Mouse (Mus musculus): Measurements from ENCODE around the gene Ppp1r14b. TPM values are rescaled to one million over a fixed set of nuclear protein-coding genes. Genes with fewer than 3 reads are reported as not detected.

Ppp1r14b gene
- polyA plus RNA-seq, 2 experiments from 2014 or later = 14.2 to 26.1 TPM

DNA sequence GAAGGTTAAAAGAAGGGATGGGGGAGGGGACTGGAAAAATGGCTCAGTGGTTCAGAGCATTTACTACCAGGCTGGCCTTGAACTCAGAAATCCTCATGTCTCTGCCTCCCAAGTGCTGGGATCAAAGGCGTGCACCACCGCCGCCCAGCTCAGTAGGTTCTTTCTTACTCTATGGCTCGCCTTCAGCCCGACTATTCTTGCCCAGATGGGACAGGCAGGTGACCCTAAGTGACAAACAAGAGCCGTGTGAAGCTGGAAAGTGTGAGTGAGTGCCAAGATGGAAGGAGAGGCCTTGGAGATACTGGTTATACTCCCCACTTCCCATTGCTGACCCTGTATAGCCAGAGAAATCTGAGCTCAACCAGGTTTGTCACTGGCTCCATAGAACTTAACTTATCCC is 31.1 kb upstream of the Ppp1r14b start:
- no peak for ATAC-seq

DNA sequence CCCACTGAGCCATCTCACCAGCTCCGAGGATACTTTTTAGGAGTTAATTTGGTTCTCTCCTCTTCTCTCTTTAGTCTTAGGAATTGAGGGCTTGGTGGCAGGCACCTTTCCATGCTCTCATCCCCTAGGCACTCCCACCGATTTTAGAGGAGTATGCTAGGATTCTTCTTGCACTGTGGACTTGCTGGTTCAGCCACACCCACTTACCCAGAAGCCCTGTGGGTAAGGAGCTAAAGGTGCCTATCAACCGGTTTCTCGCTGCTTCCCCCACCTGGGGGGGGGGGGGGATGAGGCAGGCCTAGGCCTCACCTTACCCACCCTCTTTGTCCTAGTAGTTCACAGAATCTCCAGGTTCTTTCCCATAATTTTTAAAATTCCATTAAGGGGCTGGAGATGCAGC is 27.0 kb upstream of the Ppp1r14b start:
- ATAC-seq = no peak

- no peak for ATAC-seq
Measured at GRCm38 (mm10) chr19:6948186-6948585, 26.6 kb upstream of the Ppp1r14b start.

- no peak for ATAC-seq
Measured at GRCm38 (mm10) chr19:6949532-6949931, 25.2 kb upstream of the Ppp1r14b start.

DNA sequence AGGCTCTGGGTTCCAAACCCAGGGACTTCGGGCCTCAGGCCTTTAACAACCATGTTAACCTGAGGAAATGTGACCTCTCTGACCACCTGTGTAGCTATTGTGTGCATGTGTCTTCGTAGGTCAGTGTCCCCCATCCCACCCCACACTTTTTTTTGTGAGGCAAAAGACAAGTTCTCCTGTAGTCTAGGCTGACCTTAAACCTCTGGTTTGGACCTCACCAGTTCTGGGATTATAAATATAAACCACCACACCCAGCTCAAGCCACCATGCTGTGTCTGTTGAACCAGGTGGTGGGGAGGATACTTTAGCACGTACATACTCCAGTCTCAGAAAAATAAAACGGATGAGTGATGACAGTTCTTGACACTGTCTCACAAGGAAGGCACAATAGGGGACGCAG is 24.8 kb upstream of the Ppp1r14b start:
- ATAC-seq = no peak

- ATAC-seq = peak; percentile 21
Measured at GRCm38 (mm10) chr19:6950613-6951153, 24.1 kb upstream of the Ppp1r14b start.

- peak; percentile 46 for ATAC-seq
Measured at GRCm38 (mm10) chr19:6951381-6951968, 23.3 kb upstream of the Ppp1r14b start.

DNA sequence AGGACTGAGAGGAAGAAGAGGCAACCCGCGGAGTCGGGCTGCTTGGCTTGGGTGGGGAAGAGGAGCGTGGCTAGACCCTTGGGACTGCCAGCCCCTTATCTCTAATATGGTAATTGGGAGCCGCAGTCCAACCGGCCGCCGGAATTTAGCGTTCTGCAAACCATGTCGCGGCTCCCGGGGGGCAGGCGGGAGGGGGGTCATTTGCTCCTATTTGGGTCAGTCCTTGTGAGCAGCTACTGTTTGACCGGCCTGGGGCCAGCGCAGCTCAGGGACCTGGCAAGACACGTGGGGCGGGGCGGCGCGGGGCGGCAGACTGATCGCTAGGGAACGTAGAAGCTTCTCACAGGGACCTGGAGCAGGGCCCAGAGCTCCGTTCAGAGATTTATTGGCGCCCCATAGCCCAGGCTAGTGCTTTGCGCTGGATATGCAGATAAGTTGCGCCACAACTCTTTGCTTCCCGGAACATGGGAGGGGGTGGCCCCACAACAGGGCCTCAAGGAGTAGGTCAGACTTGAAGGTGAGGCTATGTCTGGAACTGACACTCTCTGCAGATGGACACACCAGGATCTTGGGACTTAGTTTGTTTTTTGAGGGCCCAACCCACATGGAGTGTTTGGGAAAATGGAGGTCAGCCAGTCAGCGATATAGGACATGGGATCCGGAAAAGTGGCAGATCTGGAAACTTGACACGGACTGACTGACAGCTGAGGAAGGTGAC is 22.6 kb upstream of the Ppp1r14b start:
- no peak for ATAC-seq

DNA sequence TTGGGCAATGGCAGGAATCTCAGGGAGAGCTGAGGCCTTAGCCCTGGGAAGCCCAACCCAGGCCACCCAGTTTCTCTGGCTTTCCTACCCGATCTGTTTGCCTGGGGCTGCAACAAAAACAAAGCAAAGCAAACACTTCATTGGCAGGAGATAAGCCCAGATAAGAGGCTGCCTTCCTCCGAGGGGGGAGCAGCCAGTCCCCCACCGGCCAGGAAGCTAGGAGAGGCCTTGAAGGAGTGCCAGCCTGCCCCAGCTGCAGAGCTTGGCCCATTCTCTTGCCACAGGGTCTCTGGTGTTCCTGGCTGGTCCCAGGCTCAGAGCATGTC is 22.1 kb upstream of the Ppp1r14b start:
- ATAC-seq = peak; percentile 26

DNA sequence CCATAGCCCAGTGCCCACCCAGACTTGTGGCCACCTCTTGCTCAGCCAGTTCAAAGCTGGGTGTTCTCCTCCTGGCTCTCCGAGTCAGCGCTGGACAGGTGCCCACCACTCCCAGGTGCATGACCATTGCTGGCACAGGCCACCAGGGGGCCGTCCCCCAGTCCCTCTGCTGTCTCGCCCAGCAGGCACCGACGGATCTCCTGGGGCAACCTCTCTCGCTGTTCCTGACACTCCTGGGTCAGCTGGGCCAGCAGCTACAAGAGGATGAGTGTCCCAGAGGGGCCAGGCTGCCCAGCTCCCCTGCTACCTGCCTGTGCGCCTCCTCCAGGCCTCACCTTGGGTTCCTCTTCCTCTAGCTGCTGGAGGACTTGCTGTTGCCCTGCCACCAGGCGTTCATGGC is 20.7 kb upstream of the Ppp1r14b start:
- ATAC-seq = no peak

GRCm38 (mm10) chr19:6955424-6955823 is 19.3 kb upstream of the Ppp1r14b start:
- ATAC-seq = no peak

DNA sequence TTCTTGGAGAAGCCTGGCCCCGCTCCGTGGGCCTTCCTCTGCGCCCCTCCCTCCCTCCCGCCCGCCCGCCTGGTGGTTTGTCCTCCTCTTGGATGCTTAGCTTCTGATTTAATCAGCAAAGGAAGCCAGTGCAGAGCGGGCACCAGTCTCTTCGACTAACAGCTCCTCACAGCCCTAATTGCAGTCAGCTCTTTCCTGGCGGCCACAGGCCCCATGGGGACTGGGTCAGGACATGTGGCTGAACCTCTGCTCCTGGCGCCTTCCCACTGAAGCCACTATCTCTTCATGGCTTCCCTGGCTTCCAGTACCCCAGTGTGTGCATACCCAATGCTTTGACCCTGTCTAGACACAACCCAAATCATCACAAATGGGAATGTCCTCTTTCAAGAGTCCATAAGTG is 18.3 kb upstream of the Ppp1r14b start:
- no peak for ATAC-seq

DNA sequence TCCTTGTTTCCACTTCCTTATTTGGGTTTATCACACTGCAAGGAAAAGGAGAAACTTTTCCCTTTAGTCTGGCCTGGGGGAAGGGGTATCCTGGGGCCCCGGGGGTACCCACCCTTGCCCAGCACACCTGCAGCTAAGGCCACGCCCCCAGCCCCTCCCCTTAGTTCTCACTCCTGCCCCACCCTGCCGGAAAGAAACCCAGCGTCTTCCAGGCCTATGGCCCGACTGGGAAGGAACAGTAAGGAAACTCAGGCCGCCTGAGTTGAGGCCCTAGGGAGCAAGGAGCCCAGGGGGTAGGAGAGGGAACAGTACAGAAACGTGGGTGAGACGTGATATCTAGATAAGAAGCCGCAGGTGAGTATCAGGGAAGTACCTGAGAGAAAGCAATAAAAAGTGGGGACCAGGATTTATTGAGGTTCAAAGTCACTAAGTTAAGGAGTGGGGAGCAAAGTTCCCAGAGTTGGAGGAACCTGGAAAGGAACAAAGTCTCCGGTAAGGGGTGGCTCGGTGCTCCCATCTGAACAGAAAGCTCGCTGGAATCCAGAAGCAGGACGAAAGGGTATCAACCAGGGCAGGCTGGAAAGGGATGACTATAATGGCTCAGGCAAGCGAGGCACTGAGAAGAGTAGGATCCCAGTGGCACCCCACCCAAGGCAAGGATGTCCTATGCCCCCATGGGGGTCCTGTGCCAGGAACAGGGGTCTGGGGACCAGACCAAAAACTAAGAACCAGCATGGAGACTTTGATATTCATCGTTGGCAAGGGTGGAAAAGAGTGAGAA is 6.1 kb upstream of the Ppp1r14b start:
- no peak for ATAC-seq

GRCm38 (mm10) chr19:6969291-6969664 is 5.5 kb upstream of the Ppp1r14b start:
- no peak for ATAC-seq

GRCm38 (mm10) chr19:6969665-6970381 is 4.9 kb upstream of the Ppp1r14b start:
- ATAC-seq = peak; percentile 36

GRCm38 (mm10) chr19:6970460-6971085 is 4.2 kb upstream of the Ppp1r14b start:
- ATAC-seq = peak; percentile 16

DNA sequence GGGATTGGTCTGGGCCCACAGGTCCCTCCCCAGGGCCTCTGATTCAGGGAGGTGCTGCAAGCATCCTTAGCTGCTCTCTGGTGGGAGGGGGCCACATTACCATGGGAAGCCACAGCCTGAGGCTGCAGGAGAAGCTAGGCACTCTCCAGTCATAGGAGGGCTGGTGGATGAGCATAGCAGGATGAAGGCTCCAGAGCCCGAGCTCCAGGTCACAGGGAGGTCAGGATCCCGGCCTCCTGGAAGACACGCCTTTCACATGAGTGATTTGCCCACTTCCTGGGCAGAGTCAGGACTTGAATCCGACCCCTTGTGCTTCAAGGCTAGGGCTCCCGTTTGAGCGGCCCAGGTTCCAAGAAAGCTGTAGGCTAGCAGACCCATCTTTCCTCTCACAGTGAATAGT is 3.1 kb upstream of the Ppp1r14b start:
- no peak for ATAC-seq

- ATAC-seq = no peak
Measured at GRCm38 (mm10) chr19:6972247-6972917, 2.4 kb upstream of the Ppp1r14b start.

DNA sequence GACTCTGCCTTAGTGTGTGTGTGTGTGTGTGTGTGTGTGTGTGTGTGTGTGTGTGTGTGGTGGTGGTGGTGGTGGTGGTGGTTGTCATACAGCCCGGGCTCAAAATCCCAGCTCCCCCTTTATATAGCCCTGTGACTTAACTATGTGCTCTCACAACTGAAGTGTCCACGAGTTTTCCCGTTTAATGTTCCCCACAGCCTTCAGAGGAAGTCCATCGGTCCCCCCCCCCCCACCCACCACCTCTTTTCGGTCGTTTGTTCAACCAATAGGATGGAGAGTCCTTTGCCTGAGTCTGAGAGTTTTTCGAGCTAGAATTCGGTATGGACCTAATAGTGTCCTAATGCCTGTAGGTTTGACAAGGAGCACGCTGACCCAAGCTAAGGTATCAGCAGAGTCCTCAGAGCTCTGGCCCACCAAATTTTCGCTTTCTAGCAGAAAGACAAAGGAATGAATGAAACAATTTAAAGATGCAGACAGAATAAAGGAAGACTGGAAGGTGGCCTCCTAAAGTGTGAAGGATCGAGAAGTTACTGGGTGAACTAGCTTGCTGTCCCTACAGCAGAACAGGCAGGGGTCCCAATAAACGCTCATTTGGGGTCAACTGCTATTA is 1.1 kb upstream of the Ppp1r14b start:
- no peak for ATAC-seq

- no peak for ATAC-seq
Measured at GRCm38 (mm10) chr19:6975537-6976521, 1.1 kb downstream of the Ppp1r14b start, which contains the start of gene Plcb3. Gene Plcb3 (minus strand): TSS chr19:6976470.
